Mouse (Mus musculus) CD4-positive, CD25-positive, alpha-beta regulatory T cell (primary cell): ENCODE data around the gene Parp14. TPM values are rescaled to one million over a fixed set of nuclear protein-coding genes. Genes with fewer than 3 reads are reported as not detected.

Experiments used
- polyA plus RNA-seq: library from polyadenylated mRNA; unstranded; fragments of 100-300 nt; shearing (Covaris generic); gene quantifications from one replicate; pipeline ENCODE4 v1.2.1, GENCODE M21; 2017

Gene Parp14
- polyA plus RNA-seq = 80.7 TPM

GRCm38 (mm10) chr16:35871048-35871851 lies at the start of gene Parp14:
Gene Parp14, minus strand, starts transcription at chr16:35871544.

Other genes with a start within 250 kb of the Parp14 start
- gene Dirc2, start 102.2 kb downstream of the Parp14 start, polyA plus RNA-seq = 31.6 TPM
- gene Hspbap1, start 101.2 kb downstream of the Parp14 start, polyA plus RNA-seq = 31.8 TPM
- 89.2 TPM for gene Parp9, start 66.9 kb upstream of the Parp14 start, polyA plus RNA-seq
- 68.3 TPM for gene Dtx3l, start 67.6 kb upstream of the Parp14 start, polyA plus RNA-seq
- gene Kpna1, start 107.2 kb upstream of the Parp14 start, polyA plus RNA-seq = 64.2 TPM
- gene Wdr5b, start 169.6 kb upstream of the Parp14 start, polyA plus RNA-seq = 6.9 TPM
- 125 TPM for gene Fam162a, start 200.1 kb upstream of the Parp14 start, polyA plus RNA-seq
- gene Ccdc58, start 200.1 kb upstream of the Parp14 start, polyA plus RNA-seq = 33.3 TPM